Mouse (Mus musculus): ENCODE data around the gene Cog6. TPM values are rescaled to one million over a fixed set of nuclear protein-coding genes. Genes with fewer than 3 reads are reported as not detected.
"Not testable (repeated sequence)": the region's sequence is repeated elsewhere in the genome, so short reads cannot be mapped to it uniquely, and the experiment has no call there.

The Cog6 gene
- polyA plus RNA-seq, 1 experiment from 2014 or later: 53.2 TPM

GRCm38 (mm10) chr3:53027333-53027732 lies 10.3 kb upstream of the Cog6 start:
- H3K4me2 ChIP-seq: no peak overlapping the region
- H3K9ac ChIP-seq: no peak overlapping the region
- no peak overlapping the region for H3K27ac ChIP-seq
- no peaks in the 10 kb centered on the region for H3K27me3 ChIP-seq
- WGBS: 88% methylated on average over 4 of the region's 4 CpGs
- H3K4me3 ChIP-seq (replicated peaks): no peak overlapping the region
- no peaks in the 10 kb centered on the region for H3K9me3 ChIP-seq
- no peaks in the 10 kb centered on the region for H3K36me3 ChIP-seq (replicated peaks)
- no peak for ATAC-seq (ENCODE audit: low FRiP score)
- H3K4me1 ChIP-seq: no peaks in the 10 kb centered on the region

GRCm38 (mm10) chr3:53007411-53007810 lies 9.6 kb downstream of the Cog6 start:
- Histone ChIP-seq H3K4me1 (no peaks in the 10 kb centered on the region), H3K9ac (no peak overlapping the region), H3K4me2 (no peak overlapping the region), H3K4me3 (replicated peaks) (no peak overlapping the region), H3K27ac (no peak overlapping the region), H3K27me3 (no peaks in the 10 kb centered on the region), H3K9me3 (no peaks in the 10 kb centered on the region), H3K36me3 (replicated peaks) (peaks cover 52% of the 10 kb centered on the region)
- no peak for ATAC-seq (ENCODE audit: low FRiP score)
- 91% methylated on average over 8 of the region's 8 CpGs for WGBS

- Histone ChIP-seq H3K9ac (no peak overlapping the region), H3K27ac (no peak overlapping the region), H3K4me2 (no peak overlapping the region), H3K4me3 (replicated peaks) (no peak overlapping the region), H3K27me3 (no peaks in the 10 kb centered on the region), H3K4me1 (no peaks in the 10 kb centered on the region), H3K36me3 (replicated peaks) (peaks cover 59% of the 10 kb centered on the region), H3K9me3 (no peaks in the 10 kb centered on the region)
- ATAC-seq (ENCODE audit: low FRiP score): no peak
- 69% methylated on average over 2 of the region's 2 CpGs for WGBS
Measured at GRCm38 (mm10) chr3:53004406-53005114, 12.5 kb downstream of the Cog6 start.

GRCm38 (mm10) chr3:53002076-53002475 lies 15.0 kb downstream of the Cog6 start:
- Histone ChIP-seq H3K36me3 (replicated peaks) (peaks cover 54% of the 10 kb centered on the region), H3K4me1 (no peaks in the 10 kb centered on the region), H3K27me3 (no peaks in the 10 kb centered on the region), H3K9ac (no peak overlapping the region), H3K4me3 (replicated peaks) (no peak overlapping the region), H3K9me3 (no peaks in the 10 kb centered on the region), H3K27ac (no peak overlapping the region), H3K4me2 (no peak overlapping the region)
- 76% methylated on average over 6 of the region's 6 CpGs for WGBS
- no peak for ATAC-seq (ENCODE audit: low FRiP score)

- Histone ChIP-seq H3K36me3 (replicated peaks) (peaks cover 54% of the 10 kb centered on the region), H3K4me1 (no peaks in the 10 kb centered on the region), H3K27me3 (no peaks in the 10 kb centered on the region), H3K9me3 (no peaks in the 10 kb centered on the region), H3K9ac (no peak overlapping the region), H3K4me3 (replicated peaks) (no peak overlapping the region), H3K27ac (no peak overlapping the region), H3K4me2 (no peak overlapping the region)
- no peak for ATAC-seq (ENCODE audit: low FRiP score)
- WGBS: 76% methylated on average over 3 of the region's 3 CpGs
Measured at GRCm38 (mm10) chr3:52999996-53000395, 17.0 kb downstream of the Cog6 start.

GRCm38 (mm10) chr3:52999016-52999744 lies 17.9 kb downstream of the Cog6 start:
- peaks cover 56% of the 10 kb centered on the region for H3K36me3 ChIP-seq (replicated peaks)
- no peak overlapping the region for H3K4me3 ChIP-seq (replicated peaks)
- no peaks in the 10 kb centered on the region for H3K9me3 ChIP-seq
- H3K4me2 ChIP-seq: no peak overlapping the region
- no peak for ATAC-seq (ENCODE audit: low FRiP score)
- H3K27me3 ChIP-seq: no peaks in the 10 kb centered on the region
- 88% methylated on average over 15 of the region's 15 CpGs for WGBS
- no peak overlapping the region for H3K9ac ChIP-seq
- no peaks in the 10 kb centered on the region for H3K4me1 ChIP-seq
- no peak overlapping the region for H3K27ac ChIP-seq

- H3K27ac ChIP-seq: no peak overlapping the region
- no peaks in the 10 kb centered on the region for H3K9me3 ChIP-seq
- H3K4me1 ChIP-seq: no peaks in the 10 kb centered on the region
- H3K4me2 ChIP-seq: no peak overlapping the region
- no peak overlapping the region for H3K9ac ChIP-seq
- 90% methylated on average over 1 of the region's 1 CpGs for whole genome bisulfite sequencing
- peaks cover 68% of the 10 kb centered on the region for H3K36me3 ChIP-seq (replicated peaks)
- H3K4me3 ChIP-seq (replicated peaks): no peak overlapping the region
- ATAC-seq (ENCODE audit: low FRiP score): no peak
- no peaks in the 10 kb centered on the region for H3K27me3 ChIP-seq
Measured at GRCm38 (mm10) chr3:52997381-52997780, 19.7 kb downstream of the Cog6 start.

GRCm38 (mm10) chr3:52996635-52997034 lies 20.4 kb downstream of the Cog6 start:
- 92% methylated on average over 5 of the region's 5 CpGs for WGBS
- no peak overlapping the region for H3K4me3 ChIP-seq (replicated peaks)
- H3K27ac ChIP-seq: no peak overlapping the region
- H3K36me3 ChIP-seq (replicated peaks): peaks cover 67% of the 10 kb centered on the region
- H3K9ac ChIP-seq: no peak overlapping the region
- H3K27me3 ChIP-seq: no peaks in the 10 kb centered on the region
- no peak for ATAC-seq (ENCODE audit: low FRiP score)
- no peaks in the 10 kb centered on the region for H3K9me3 ChIP-seq
- H3K4me2 ChIP-seq: no peak overlapping the region
- H3K4me1 ChIP-seq: no peaks in the 10 kb centered on the region

- ATAC-seq (ENCODE audit: low FRiP score): no peak
- no peak overlapping the region for H3K9ac ChIP-seq
- H3K4me3 ChIP-seq (replicated peaks): no peak overlapping the region
- no peaks in the 10 kb centered on the region for H3K27me3 ChIP-seq
- H3K4me1 ChIP-seq: no peaks in the 10 kb centered on the region
- 68% methylated on average over 5 of the region's 5 CpGs for WGBS
- H3K27ac ChIP-seq: no peak overlapping the region
- H3K9me3 ChIP-seq: no peaks in the 10 kb centered on the region
- H3K4me2 ChIP-seq: no peak overlapping the region
- peaks cover 58% of the 10 kb centered on the region for H3K36me3 ChIP-seq (replicated peaks)
Measured at GRCm38 (mm10) chr3:52994666-52995065, 22.4 kb downstream of the Cog6 start.

GRCm38 (mm10) chr3:52993296-52993695 lies 23.7 kb downstream of the Cog6 start:
- no peaks in the 10 kb centered on the region for H3K4me1 ChIP-seq
- no peaks in the 10 kb centered on the region for H3K9me3 ChIP-seq
- WGBS: 89% methylated on average over 10 of the region's 10 CpGs
- H3K36me3 ChIP-seq (replicated peaks): peaks cover 61% of the 10 kb centered on the region
- no peak overlapping the region for H3K4me3 ChIP-seq (replicated peaks)
- H3K4me2 ChIP-seq: no peak overlapping the region
- no peaks in the 10 kb centered on the region for H3K27me3 ChIP-seq
- no peak for ATAC-seq (ENCODE audit: low FRiP score)
- H3K27ac ChIP-seq: no peak overlapping the region
- H3K9ac ChIP-seq: no peak overlapping the region

GRCm38 (mm10) chr3:52990041-52990737 lies 26.8 kb downstream of the Cog6 start:
- Histone ChIP-seq H3K27me3 (no peaks in the 10 kb centered on the region), H3K9me3 (no peaks in the 10 kb centered on the region), H3K9ac (no peak overlapping the region), H3K4me1 (no peaks in the 10 kb centered on the region), H3K36me3 (replicated peaks) (peaks cover 61% of the 10 kb centered on the region), H3K27ac (no peak overlapping the region), H3K4me2 (no peak overlapping the region), H3K4me3 (replicated peaks) (no peak overlapping the region)
- no peak for ATAC-seq (ENCODE audit: low FRiP score)
- 75% methylated on average over 18 of the region's 18 CpGs for WGBS

- 34% methylated on average over 7 of the region's 7 CpGs for WGBS
- peaks cover 62% of the 10 kb centered on the region for H3K36me3 ChIP-seq (replicated peaks)
Measured at GRCm38 (mm10) chr3:52985508-52985941, 31.5 kb downstream of the Cog6 start.

More at GRCm38 (mm10) chr3:52985508-52985941, 31.5 kb downstream of the Cog6 start:
- H3K4me2 ChIP-seq; H3K9me3 ChIP-seq; H3K27ac ChIP-seq; H3K4me1 ChIP-seq; H3K4me3 ChIP-seq (replicated peaks); H3K9ac ChIP-seq; ATAC-seq (ENCODE audit: low FRiP score); H3K27me3 ChIP-seq: not testable (repeated sequence)
